Mouse (Mus musculus) lung, embryonic 14.5 days (tissue): ENCODE results near the gene Vmn2r50. TPM values are rescaled to one million over a fixed set of nuclear protein-coding genes. Genes with fewer than 3 reads are reported as not detected.
"Not testable (repeated sequence)": the region's sequence is repeated elsewhere in the genome, so short reads cannot be mapped to it uniquely, and the experiment has no call there.

Experiments used
- ATAC-seq: fragments of 200-750 bp; cut with Nextera tagmentation; 2 replicates; pipeline ENCODE4 v1.8.0; 2017; ENCODE audit warnings: mild to moderate bottlenecking, moderate TSS enrichment, moderate library complexity; ENCODE audit not compliant: insufficient read depth
- DNase-seq: peaks from one replicate; pipeline ENCODE4 v3.0.0-alpha.2; 2015
- H3K27ac ChIP-seq: fragments of 300-500 bp; sonication (generic); 2 replicates; pipeline ENCODE4 v1.5.1; 2014; ENCODE audit warnings: low read depth, mild to moderate bottlenecking, moderate library complexity
- H3K27me3 ChIP-seq: fragments of 300-500 bp; sonication (generic); 2 replicates; pipeline ENCODE4 v1.6.1; 2014; ENCODE audit warnings: low read length, control low read depth; ENCODE audit not compliant: insufficient read depth
- H3K36me3 ChIP-seq: fragments of 300-500 bp; sonication (generic); 2 replicates; pipeline ENCODE4 v1.6.1; 2014; ENCODE audit warnings: control low read depth; ENCODE audit not compliant: insufficient read depth
- H3K4me1 ChIP-seq: fragments of 300-500 bp; sonication (generic); 2 replicates; pipeline ENCODE4 v1.6.1; 2014; ENCODE audit warnings: antibody characterized with exemption, control low read depth; ENCODE audit not compliant: insufficient read depth
- H3K4me2 ChIP-seq: fragments of 300-500 bp; sonication (generic); 2 replicates; pipeline ENCODE4 v1.6.1; 2014; ENCODE audit warnings: mild to moderate bottlenecking
- H3K4me3 ChIP-seq: fragments of 300-500 bp; sonication (generic); 2 replicates; pipeline ENCODE4 v1.5.1; 2014; ENCODE audit warnings: low read depth, low read length
- H3K9ac ChIP-seq: fragments of 300-500 bp; sonication (generic); 2 replicates; pipeline ENCODE4 v1.6.1; 2014
- H3K9me3 ChIP-seq: fragments of 300-500 bp; sonication (generic); 2 replicates; pipeline ENCODE4 v1.6.1; 2016; ENCODE audit warnings: low read depth, low read length, control low read depth
- WGBS: fragments of 180-500 bp; shearing (Covaris S2); extraction: QIAGEN DNeasy Blood & Tissue Kit; methylation state at CpG from one replicate; pipeline ENCODE4 v1.1.7; 2014; 5-methylcytosine and 5-hydroxymethylcytosine counted together
- polyA plus RNA-seq: library from polyadenylated mRNA; unstranded; fragments of >200 nt; fragmentation: Nextera tagmentation; extraction: Ambion mirVana; gene quantifications from 2 replicates; pipeline ENCODE4 v1.2.1, GENCODE M21; 2014

Vmn2r50 gene
- not detected in 2 replicates for polyA plus RNA-seq

DNA sequence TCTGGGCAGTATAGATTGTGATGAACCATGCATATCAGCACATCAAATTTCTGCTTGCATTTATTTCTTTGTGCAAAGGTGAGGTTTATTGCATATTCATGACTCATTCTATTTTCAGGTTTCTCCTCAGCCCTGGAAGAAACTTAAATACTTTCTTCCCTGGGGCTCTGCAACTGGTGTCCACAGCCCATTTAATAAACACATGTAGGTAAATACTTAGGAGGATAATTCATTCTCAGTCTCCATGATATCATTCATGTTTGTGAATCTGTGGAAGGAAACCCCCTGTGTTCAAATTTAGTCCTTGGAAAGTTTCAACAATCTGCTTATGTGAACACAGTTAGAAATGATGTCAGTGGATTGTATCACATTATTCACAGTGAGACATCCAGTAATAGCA is at the start of gene Vmn2r50:
Gene Vmn2r50 (minus strand): TSS at position 101 of the 400 bp plus-strand sequence.
- H3K36me3 ChIP-seq, DNase-seq, H3K4me2 ChIP-seq, H3K27ac ChIP-seq, H3K9me3 ChIP-seq, H3K9ac ChIP-seq, H3K27me3 ChIP-seq, ATAC-seq, H3K4me3 ChIP-seq, H3K4me1 ChIP-seq: not testable (repeated sequence)

GRCm38 (mm10) chr7:9992157-9992556 is 60.9 kb downstream of the Vmn2r50 start, which contains the start of gene Vmn2r49:
Gene Vmn2r49 (minus strand): TSS chr7:9992257.
- H3K4me2 ChIP-seq, ATAC-seq, DNase-seq, H3K4me1 ChIP-seq, H3K4me3 ChIP-seq, H3K27me3 ChIP-seq, H3K27ac ChIP-seq, H3K9me3 ChIP-seq, H3K9ac ChIP-seq, H3K36me3 ChIP-seq: not testable (repeated sequence)
- no CpG with 5 or more reads among the region's 2 CpGs for WGBS

Other genes starting within 250 kb of the Vmn2r50 start
- not detected in 2 replicates for gene Vmn2r47, start 212.0 kb downstream of the Vmn2r50 start, polyA plus RNA-seq
- gene Vmn2r48, start 99.7 kb downstream of the Vmn2r50 start, polyA plus RNA-seq: not detected in 2 replicates
- not detected in 2 replicates for gene Vmn2r49, start 61.0 kb downstream of the Vmn2r50 start, polyA plus RNA-seq
- gene Vmn2r51, start 52.4 kb upstream of the Vmn2r50 start, polyA plus RNA-seq: not detected in 2 replicates
- gene Vmn2r52, start 123.3 kb upstream of the Vmn2r50 start, polyA plus RNA-seq: not detected in 2 replicates
- not detected in 2 replicates for gene Vmn1r66, start 224.7 kb upstream of the Vmn2r50 start, polyA plus RNA-seq